ENCODE assay signal across 10 mouse cellular contexts in the genomic region with DNA sequence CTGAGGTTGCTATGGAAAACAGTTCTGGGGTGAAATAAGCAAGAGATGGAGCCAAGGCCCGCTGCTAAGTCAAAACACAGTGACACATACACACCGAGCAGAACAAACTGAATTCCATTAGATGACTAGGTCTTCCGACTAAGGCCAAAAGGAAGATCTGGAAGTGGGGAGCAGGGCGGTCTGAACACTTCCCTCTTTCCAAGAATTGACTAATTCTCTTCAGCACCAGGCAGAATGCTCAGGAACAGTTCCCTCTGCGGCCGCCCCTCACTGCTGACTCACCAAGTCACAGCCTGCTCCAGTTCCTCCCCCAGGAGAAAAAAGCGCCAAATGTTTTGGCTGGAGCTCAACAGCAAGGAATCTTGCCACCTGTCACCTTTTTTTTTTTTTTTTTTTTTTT.
DNase-seq lines count a peak whose midpoint lies in the region; ATAC-seq and TF ChIP-seq lines count a peak whose summit lies in the region.
"Had no signal": no experiment of that assay in that cellular context is flagged by ENCODE, and none has a peak within 500 bp of the region (broad histone marks: within the 10 kb centered on the region; RNA-seq: fewer than 3 reads in every experiment).

No protein-coding gene starts in this region.

- ATAC-seq in lung, postnatal 0 days = peak; percentile 54
- ATAC-seq in frontal cortex, adult (ENCODE audit: low TSS enrichment) = peak; percentile 98
- no peak for ATAC-seq in intestine, embryonic 15.5 days
- ATAC-seq in cerebellum, adult (ENCODE audit: insufficient number of reproducible peaks, low FRiP score, low TSS enrichment) = no peak
- ATAC-seq in erythroid progenitor cell, adult 5-6 weeks (replicated peaks; ENCODE audit: low FRiP score, poor library complexity, severe bottlenecking) = no peak

- no peaks in the 10 kb centered on the region for H3K9me3 ChIP-seq in lung, postnatal 0 days (ENCODE audit: low read length)
- no peaks in the 10 kb centered on the region for H3K9me3 ChIP-seq in intestine, embryonic 15.5 days
- H3K9me3 ChIP-seq: heart, embryonic 15.5 days had no signal

- no peaks in the 10 kb centered on the region for H3K4me1 ChIP-seq in lung, postnatal 0 days (ENCODE audit: insufficient read depth, low read depth, low read length)
- H3K4me1 ChIP-seq in intestine, embryonic 15.5 days (replicated peaks) = no peaks in the 10 kb centered on the region
- H3K4me1 ChIP-seq: heart, embryonic 15.5 days had no signal

- no peak for TF ChIP-seq CTCF in lung, postnatal 0 days (IDR thresholded peaks at IDR 0.05)

- no peak overlapping the region for H3K4me2 ChIP-seq in lung, postnatal 0 days (replicated peaks; ENCODE audit: low read depth, low read length)
- no peak overlapping the region for H3K4me2 ChIP-seq in intestine, embryonic 15.5 days (replicated peaks)
- H3K4me2 ChIP-seq: heart, embryonic 15.5 days had no signal

- peak; percentile 33 for DNase-seq in lung, postnatal 0 days (ENCODE audit: low spot score)
- DNase-seq in lung, postnatal 4 days = no peak
- peak; percentile 64 to 70 for DNase-seq in layer of hippocampus, adult 8-10 months (ENCODE audit: low spot score in 2 of 2)
- peak; percentile 70 to 79 for DNase-seq in right cerebral cortex, adult 2 months (ENCODE audit: low spot score in 2 of 2)

- no peak for TF ChIP-seq EP300 in lung, postnatal 0 days (IDR thresholded peaks at IDR 0.05)

- no peaks in the 10 kb centered on the region for H3K36me3 ChIP-seq in lung, postnatal 0 days (ENCODE audit: insufficient read depth, low read length)
- no peaks in the 10 kb centered on the region for H3K36me3 ChIP-seq in intestine, embryonic 15.5 days
- H3K36me3 ChIP-seq: heart, embryonic 15.5 days had no signal

- H3K27me3 ChIP-seq in lung, postnatal 0 days (replicated peaks; ENCODE audit: insufficient read depth, low read length) = no peaks in the 10 kb centered on the region
- H3K27me3 ChIP-seq in intestine, embryonic 15.5 days (replicated peaks) = no peaks in the 10 kb centered on the region
- H3K27me3 ChIP-seq: heart, embryonic 15.5 days; megakaryocyte, embryonic 14.5 days had no signal

- H3K9ac ChIP-seq in lung, postnatal 0 days (replicated peaks; ENCODE audit: low read depth) = no peak overlapping the region
- H3K9ac ChIP-seq in intestine, embryonic 15.5 days = no peak overlapping the region
- H3K9ac ChIP-seq: heart, embryonic 15.5 days had no signal

- no peak overlapping the region for H3K4me3 ChIP-seq in lung, postnatal 0 days (ENCODE audit: low read depth, low read length)
- no peak overlapping the region for H3K4me3 ChIP-seq in intestine, embryonic 15.5 days (replicated peaks)
- H3K4me3 ChIP-seq: heart, embryonic 15.5 days; megakaryocyte, embryonic 14.5 days had no signal

- H3K27ac ChIP-seq in lung, postnatal 0 days (ENCODE audit: low read length) = no peak overlapping the region
- no peak overlapping the region for H3K27ac ChIP-seq in intestine, embryonic 15.5 days
- H3K27ac ChIP-seq: heart, embryonic 15.5 days had no signal

- WGBS in lung, postnatal 0 days = 59% methylated on average over 7 of the region's 7 CpGs
- 83% methylated on average over 7 of the region's 7 CpGs for WGBS in intestine, embryonic 15.5 days

Comparison
In these comparisons a context has a peak if more than half of its experiments do, and no peak if none do; other contexts are left out.
1. DNase-seq: peak in lung, postnatal 0 days (single experiment), layer of hippocampus, adult 8-10 months (2 of 2) and right cerebral cortex, adult 2 months (2 of 2); none in lung, postnatal 4 days (0 of 2).
2. ATAC-seq: peak in lung, postnatal 0 days (single experiment) and frontal cortex, adult (single experiment); none in intestine, embryonic 15.5 days (single experiment), cerebellum, adult (single experiment) and erythroid progenitor cell, adult 5-6 weeks (single experiment).